Mouse (Mus musculus) splenic B cell, adult 2 months (primary cell): ENCODE results near the gene Pld2.
"Not testable (repeated sequence)": the region's sequence is repeated elsewhere in the genome, so short reads cannot be mapped to it uniquely, and the experiment has no call there.

Experiments used
- DNase-seq: peaks from one replicate; pipeline ENCODE4 v3.0.0-alpha.2; 2011; ENCODE audit warnings: low read depth, low spot score
- H3K27me3 ChIP-seq: 2 replicates; pipeline ENCODE4 v1.6.1; 2012; ENCODE audit warnings: mild to moderate bottlenecking, low read length, moderate library complexity, mixed read lengths; ENCODE audit not compliant: control insufficient read depth, poor library complexity, insufficient read depth, severe bottlenecking
- H3K36me3 ChIP-seq: 2 replicates; pipeline ENCODE4 v1.6.1; 2012; ENCODE audit warnings: mild to moderate bottlenecking, low read length, moderate library complexity, mixed read lengths; ENCODE audit not compliant: control insufficient read depth, poor library complexity, insufficient read depth, severe bottlenecking

Pld2 gene

GRCm38 (mm10) chr11:70551526-70551925, 11.7 kb downstream of the Pld2 start:
- DNase-seq: no peak
- no peaks in the 10 kb centered on the region for H3K27me3 ChIP-seq
- H3K36me3 ChIP-seq: no peaks in the 10 kb centered on the region

GRCm38 (mm10) chr11:70553940-70554339, 14.1 kb downstream of the Pld2 start:
- DNase-seq: no peak
- Histone ChIP-seq H3K27me3 (no peaks in the 10 kb centered on the region), H3K36me3 (no peaks in the 10 kb centered on the region)

GRCm38 (mm10) chr11:70557545-70557944, 17.7 kb downstream of the Pld2 start:
- no peaks in the 10 kb centered on the region for H3K27me3 ChIP-seq
- no peaks in the 10 kb centered on the region for H3K36me3 ChIP-seq
- DNase-seq: peak; percentile 18

GRCm38 (mm10) chr11:70561937-70562286, 22.0 kb downstream of the Pld2 start:
- Histone ChIP-seq H3K27me3 (no peaks in the 10 kb centered on the region), H3K36me3 (no peaks in the 10 kb centered on the region)
- no peak for DNase-seq

GRCm38 (mm10) chr11:70562287-70562994, 22.6 kb downstream of the Pld2 start, which contains the start of gene Mink1:
Gene Mink1, plus strand, starts transcription at chr11:70562881.
- Histone ChIP-seq H3K27me3 (no peaks in the 10 kb centered on the region), H3K36me3 (no peaks in the 10 kb centered on the region)
- DNase-seq: peak; percentile 91

- DNase-seq: no peak
- H3K36me3 ChIP-seq: no peaks in the 10 kb centered on the region
- no peaks in the 10 kb centered on the region for H3K27me3 ChIP-seq
Measured at GRCm38 (mm10) chr11:70562995-70563469, 23.2 kb downstream of the Pld2 start.

GRCm38 (mm10) chr11:70563470-70564275, 23.8 kb downstream of the Pld2 start:
- H3K36me3 ChIP-seq: no peaks in the 10 kb centered on the region
- DNase-seq: peak; percentile 38
- no peaks in the 10 kb centered on the region for H3K27me3 ChIP-seq

GRCm38 (mm10) chr11:70564276-70564873, 24.5 kb downstream of the Pld2 start:
- Histone ChIP-seq H3K36me3 (no peaks in the 10 kb centered on the region), H3K27me3 (no peaks in the 10 kb centered on the region)
- no peak for DNase-seq

- Histone ChIP-seq H3K36me3 (no peaks in the 10 kb centered on the region), H3K27me3 (no peaks in the 10 kb centered on the region)
- no peak for DNase-seq
Measured at GRCm38 (mm10) chr11:70566586-70566985, 26.7 kb downstream of the Pld2 start.

- not testable (repeated sequence) for DNase-seq, H3K36me3 ChIP-seq, H3K27me3 ChIP-seq
Measured at GRCm38 (mm10) chr11:70570614-70571013, 30.8 kb downstream of the Pld2 start.

GRCm38 (mm10) chr11:70571641-70572040, 31.8 kb downstream of the Pld2 start:
- no peaks in the 10 kb centered on the region for H3K27me3 ChIP-seq
- DNase-seq: no peak
- no peaks in the 10 kb centered on the region for H3K36me3 ChIP-seq

- Histone ChIP-seq H3K36me3 (no peaks in the 10 kb centered on the region), H3K27me3 (no peaks in the 10 kb centered on the region)
- DNase-seq: no peak
Measured at GRCm38 (mm10) chr11:70572348-70572902, 32.6 kb downstream of the Pld2 start.

GRCm38 (mm10) chr11:70573872-70574271, 34.0 kb downstream of the Pld2 start:
- Histone ChIP-seq H3K36me3 (no peaks in the 10 kb centered on the region), H3K27me3 (no peaks in the 10 kb centered on the region)
- no peak for DNase-seq

- DNase-seq: no peak
- H3K36me3 ChIP-seq: no peaks in the 10 kb centered on the region
Measured at GRCm38 (mm10) chr11:70577201-70577600, 37.3 kb downstream of the Pld2 start.

GRCm38 (mm10) chr11:70578962-70579361, 39.1 kb downstream of the Pld2 start:
- H3K36me3 ChIP-seq: no peaks in the 10 kb centered on the region
- no peaks in the 10 kb centered on the region for H3K27me3 ChIP-seq
- no peak for DNase-seq

More at GRCm38 (mm10) chr11:70577201-70577600, 37.3 kb downstream of the Pld2 start:
- no peaks in the 10 kb centered on the region for H3K27me3 ChIP-seq
